Mouse (Mus musculus): Measurements from ENCODE around the gene Impdh1. TPM values are rescaled to one million over a fixed set of nuclear protein-coding genes. Genes with fewer than 3 reads are reported as not detected.
"Not testable (repeated sequence)": the region's sequence is repeated elsewhere in the genome, so short reads cannot be mapped to it uniquely, and the experiment has no call there.

The Impdh1 gene
- polyA plus RNA-seq, 1 experiment = 65.6 TPM

GRCm38 (mm10) chr6:29242265-29242664, 26.1 kb upstream of the Impdh1 start:
- Histone ChIP-seq H3K4me3 (ENCODE audit: insufficient read depth, low read length) (no peak overlapping the region), H3K27ac (ENCODE audit: insufficient read depth, low read length) (no peak overlapping the region), H3K4me1 (ENCODE audit: control insufficient read depth, insufficient read depth, low read length) (no peaks in the 10 kb centered on the region)
- TF ChIP-seq CTCF (IDR thresholded peaks at IDR 0.05; ENCODE audit: extremely low read depth, insufficient read depth, low read length) = no peak

- Histone ChIP-seq H3K4me1 (ENCODE audit: control insufficient read depth, insufficient read depth, low read length) (no peaks in the 10 kb centered on the region), H3K4me3 (ENCODE audit: insufficient read depth, low read length) (no peak overlapping the region), H3K27ac (ENCODE audit: insufficient read depth, low read length) (no peak overlapping the region)
- TF ChIP-seq POLR2A (IDR thresholded peaks at IDR 0.05; ENCODE audit: extremely low read depth, insufficient read depth, low read length) = no peak
- TF ChIP-seq CTCF (IDR thresholded peaks at IDR 0.05; ENCODE audit: extremely low read depth, insufficient read depth, low read length) = peak; percentile 16; the same call in 1 of the 2 replicates
These were observed 25.5 kb upstream of the Impdh1 start for GRCm38 (mm10) chr6:29241697-29242096.

- Histone ChIP-seq H3K27ac (ENCODE audit: insufficient read depth, low read length) (no peak overlapping the region), H3K4me3 (ENCODE audit: insufficient read depth, low read length) (no peak overlapping the region), H3K4me1 (ENCODE audit: control insufficient read depth, insufficient read depth, low read length) (no peaks in the 10 kb centered on the region)
- TF ChIP-seq CTCF (IDR thresholded peaks at IDR 0.05; ENCODE audit: extremely low read depth, insufficient read depth, low read length) (peak; percentile 52), POLR2A (IDR thresholded peaks at IDR 0.05; ENCODE audit: extremely low read depth, insufficient read depth, low read length) (no peak)
These were observed 24.6 kb upstream of the Impdh1 start for GRCm38 (mm10) chr6:29240806-29241205.

GRCm38 (mm10) chr6:29234272-29234671, 18.1 kb upstream of the Impdh1 start:
- peak; percentile 52 for TF ChIP-seq CTCF (IDR thresholded peaks at IDR 0.05; ENCODE audit: extremely low read depth, insufficient read depth, low read length)
- no peak for TF ChIP-seq POLR2A (IDR thresholded peaks at IDR 0.05; ENCODE audit: extremely low read depth, insufficient read depth, low read length)
- Histone ChIP-seq H3K27ac (ENCODE audit: insufficient read depth, low read length) (no peak overlapping the region), H3K4me1 (ENCODE audit: control insufficient read depth, insufficient read depth, low read length) (no peaks in the 10 kb centered on the region), H3K4me3 (ENCODE audit: insufficient read depth, low read length) (no peak overlapping the region)

GRCm38 (mm10) chr6:29233710-29234109, 17.5 kb upstream of the Impdh1 start:
- Histone ChIP-seq H3K27ac (ENCODE audit: insufficient read depth, low read length) (no peak overlapping the region), H3K4me3 (ENCODE audit: insufficient read depth, low read length) (no peak overlapping the region), H3K4me1 (ENCODE audit: control insufficient read depth, insufficient read depth, low read length) (no peaks in the 10 kb centered on the region)
- TF ChIP-seq POLR2A (IDR thresholded peaks at IDR 0.05; ENCODE audit: extremely low read depth, insufficient read depth, low read length) (no peak), CTCF (IDR thresholded peaks at IDR 0.05; ENCODE audit: extremely low read depth, insufficient read depth, low read length) (no peak)

- H3K4me3 ChIP-seq (ENCODE audit: insufficient read depth, low read length) = no peak overlapping the region
- no peak overlapping the region for H3K27ac ChIP-seq (ENCODE audit: insufficient read depth, low read length)
- H3K4me1 ChIP-seq (ENCODE audit: control insufficient read depth, insufficient read depth, low read length) = no peaks in the 10 kb centered on the region
- TF ChIP-seq POLR2A (IDR thresholded peaks at IDR 0.05; ENCODE audit: extremely low read depth, insufficient read depth, low read length) = no peak
- TF ChIP-seq CTCF (IDR thresholded peaks at IDR 0.05; ENCODE audit: extremely low read depth, insufficient read depth, low read length) = no peak
These were observed 16.2 kb upstream of the Impdh1 start for GRCm38 (mm10) chr6:29232321-29232720.

- no peaks in the 10 kb centered on the region for H3K4me1 ChIP-seq (ENCODE audit: control insufficient read depth, insufficient read depth, low read length)
- no peak for TF ChIP-seq POLR2A (IDR thresholded peaks at IDR 0.05; ENCODE audit: extremely low read depth, insufficient read depth, low read length)
- no peak for TF ChIP-seq CTCF (IDR thresholded peaks at IDR 0.05; ENCODE audit: extremely low read depth, insufficient read depth, low read length)
- no peak overlapping the region for H3K4me3 ChIP-seq (ENCODE audit: insufficient read depth, low read length)
- H3K27ac ChIP-seq (ENCODE audit: insufficient read depth, low read length) = no peak overlapping the region
These were observed 15.6 kb upstream of the Impdh1 start for GRCm38 (mm10) chr6:29231799-29232198.

GRCm38 (mm10) chr6:29230386-29230785, 14.2 kb upstream of the Impdh1 start:
- TF ChIP-seq POLR2A (IDR thresholded peaks at IDR 0.05; ENCODE audit: extremely low read depth, insufficient read depth, low read length) = no peak
- no peak for TF ChIP-seq CTCF (IDR thresholded peaks at IDR 0.05; ENCODE audit: extremely low read depth, insufficient read depth, low read length)
- Histone ChIP-seq H3K4me3 (ENCODE audit: insufficient read depth, low read length) (no peak overlapping the region), H3K4me1 (ENCODE audit: control insufficient read depth, insufficient read depth, low read length) (no peaks in the 10 kb centered on the region), H3K27ac (ENCODE audit: insufficient read depth, low read length) (no peak overlapping the region)

- Histone ChIP-seq H3K4me3 (ENCODE audit: insufficient read depth, low read length) (no peak overlapping the region), H3K4me1 (ENCODE audit: control insufficient read depth, insufficient read depth, low read length) (no peaks in the 10 kb centered on the region), H3K27ac (ENCODE audit: insufficient read depth, low read length) (no peak overlapping the region)
- TF ChIP-seq POLR2A (IDR thresholded peaks at IDR 0.05; ENCODE audit: extremely low read depth, insufficient read depth, low read length) = no peak
- TF ChIP-seq CTCF (IDR thresholded peaks at IDR 0.05; ENCODE audit: extremely low read depth, insufficient read depth, low read length) = no peak
These were observed 13.2 kb upstream of the Impdh1 start for GRCm38 (mm10) chr6:29229265-29229913.

GRCm38 (mm10) chr6:29217717-29218116, 1.6 kb upstream of the Impdh1 start:
- not testable (repeated sequence) for H3K27ac ChIP-seq (ENCODE audit: insufficient read depth, low read length); H3K4me3 ChIP-seq (ENCODE audit: insufficient read depth, low read length); H3K4me1 ChIP-seq (ENCODE audit: control insufficient read depth, insufficient read depth, low read length)

Measured in cortical plate, adult 2 months (tissue).